Mouse (Mus musculus) spleen, adult 18-20 months (tissue): ENCODE results near the gene Vmn1r57.
"Not testable (repeated sequence)": the region's sequence is repeated elsewhere in the genome, so short reads cannot be mapped to it uniquely, and the experiment has no call there.

Source experiments
- DNase-seq, 2 experiments: peaks; one replicate each; pipeline ENCODE4 v3.0.0; 2022; ENCODE audit warnings: mixed read lengths in 2 of 2

Vmn1r57 gene

GRCm38 (mm10) chr7:5218193-5218592 is at the start of gene Vmn1r57:
Gene Vmn1r57, plus strand, starts transcription at chr7:5218493.
- DNase-seq, result not testable (repeated sequence)

DNA sequence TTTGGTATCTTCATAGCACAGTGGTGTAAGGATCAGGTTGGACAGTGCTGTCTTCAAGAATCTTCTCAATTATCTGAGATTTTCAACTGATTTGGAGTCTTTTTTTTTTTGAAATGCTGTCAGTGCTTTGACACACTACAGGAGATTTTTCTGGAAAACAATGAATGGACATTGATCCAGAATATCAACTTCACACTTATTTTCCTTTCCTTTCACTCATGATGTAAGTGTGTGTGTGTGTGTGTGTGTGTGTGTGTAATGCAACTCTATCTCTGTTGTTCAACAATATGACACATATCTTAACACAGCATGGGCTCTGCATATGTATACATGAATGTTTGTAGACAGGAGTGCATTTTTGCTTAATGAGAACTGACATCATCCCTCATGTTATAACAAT is 21.6 kb upstream of the Vmn1r57 start, which contains the start of gene Vmn1r56:
Vmn1r56 (minus strand) TSS at position 101 of the 400 bp plus-strand sequence.
- DNase-seq, result not testable (repeated sequence)

DNA sequence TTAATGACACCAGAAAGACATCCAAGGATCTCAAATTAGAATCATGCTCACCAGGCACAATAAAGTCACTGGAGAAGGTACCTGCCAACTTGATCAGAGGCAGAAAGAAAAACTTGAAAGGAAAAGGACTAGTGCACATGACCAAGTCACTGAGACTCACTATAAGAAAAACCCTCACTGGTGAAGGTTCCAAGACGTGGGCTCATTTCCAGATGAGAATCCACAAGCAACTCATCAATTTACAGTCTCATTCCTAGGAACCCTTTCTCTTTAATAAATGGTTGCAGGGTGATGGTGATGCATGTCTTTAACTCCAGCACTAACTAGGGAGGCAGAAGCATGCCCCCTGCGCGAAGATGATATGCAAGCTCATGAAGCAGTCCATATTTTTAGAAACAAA is 44.8 kb downstream of the Vmn1r57 start:
- no peak for DNase-seq
